Comparison of ENCODE assay signal across 8 mouse cellular contexts in genomic region chr5:14514631-14515523, GRCm38 (mm10). TPM values are rescaled to one million over a fixed set of nuclear protein-coding genes. Genes with fewer than 3 reads are reported as not detected.
A peak's percentile ranks its signal among the peaks of the same experiment; 100 is the strongest.
DNase-seq lines count a peak whose midpoint lies in the region; ATAC-seq and TF ChIP-seq lines count a peak whose summit lies in the region.

TSS of gene Pclo (plus strand) at chr5:14514918.

- H3K27me3 ChIP-seq in hindbrain, embryonic 16.5 days (replicated peaks; ENCODE audit: control insufficient read depth, insufficient read depth, low read length), result no peaks in the 10 kb centered on the region

- peak within 1 kb of the TSS; percentile 70 for H3K4me2 ChIP-seq in hindbrain, embryonic 16.5 days (ENCODE audit: low read length)

- WGBS in hindbrain, embryonic 16.5 days, result 0% methylated on average over 67 of the region's 89 CpGs

- peak; percentile 67 to 71 for DNase-seq in adrenal gland, adult 18-20 months (ENCODE audit: low spot score in 2 of 2)
- peak; percentile 79 to 94 for DNase-seq in cerebellum, postnatal 4 days (ENCODE audit: low spot score in 2 of 2)
- DNase-seq in gastrocnemius, adult 2 months, result peak; percentile 59
- DNase-seq in layer of hippocampus, postnatal 36 days, result peak; percentile 84 to 90
- peak; percentile 68 for DNase-seq in lung, postnatal 10 days
- DNase-seq in retina, postnatal 7 days (ENCODE audit: low read depth, low spot score), result peak; percentile 82
- peak; percentile 87 for DNase-seq in yolk sac, embryonic 10.5 days (ENCODE audit: low spot score)

- H3K4me3 ChIP-seq in gastrocnemius, adult 2 months, result peak within 1 kb of the TSS; percentile 73
- H3K4me3 ChIP-seq in hindbrain, embryonic 16.5 days (ENCODE audit: low read length), result peak within 1 kb of the TSS; percentile 98

- H3K27ac ChIP-seq in gastrocnemius, adult 2 months, result 0 out of 2 replicates have a peak within 1 kb of the TSS, but pooled peaks have one; percentile 35
- peak within 1 kb of the TSS; percentile 99 for H3K27ac ChIP-seq in hindbrain, embryonic 16.5 days (ENCODE audit: low read depth, low read length)

- no peaks in the 10 kb centered on the region for H3K36me3 ChIP-seq in hindbrain, embryonic 16.5 days (ENCODE audit: control insufficient read depth, insufficient read depth, low read length)

- H3K9me3 ChIP-seq in hindbrain, embryonic 16.5 days (ENCODE audit: control insufficient read depth, low read length), result no peaks in the 10 kb centered on the region

- peak within 1 kb of the TSS; percentile 98 for H3K9ac ChIP-seq in hindbrain, embryonic 16.5 days (ENCODE audit: low read depth, low read length)

- peaks cover 7% of the 10 kb centered on the region; the same call in 1 of the 2 replicates for H3K4me1 ChIP-seq in hindbrain, embryonic 16.5 days (ENCODE audit: control insufficient read depth, insufficient read depth, low read depth, low read length)

- peak; percentile 98 for ATAC-seq in hindbrain, embryonic 16.5 days

- TF ChIP-seq CTCF in gastrocnemius, adult 2 months (IDR thresholded peaks at IDR 0.05), result no peak

- intact Hi-C loops in gastrocnemius, adult 2 months (cut with DNase I), result no loop called here

RNA-seq across cellular contexts. Expression of gene Pclo, which starts in this region (rescaled TPM):
- total RNA-seq in adrenal gland, adult 18-20 months (2021), result 1 to 10 TPM; 6.4 to 6.6 TPM
- total RNA-seq in gastrocnemius, adult 2 months (2021), result under 1 TPM; 0.20 to 0.25 TPM
- 12.4 and 13.9 TPM in 2 replicates for polyA plus RNA-seq in hindbrain, embryonic 16.5 days (2015; fragmentation: Nextera tagmentation; extraction: Ambion mirVana)
- total RNA-seq in layer of hippocampus, postnatal 36 days (2021), result 100 to 1,000 TPM; 115 to 127 TPM

Comparison
In these comparisons a context has a peak if more than half of its experiments do, and no peak if none do; other contexts are left out.
1. Peak in every context shown above with its lines: DNase-seq, ATAC-seq, H3K4me3 ChIP-seq and H3K27ac ChIP-seq.
2. RNA of gene Pclo (total RNA-seq): 115 to 127 TPM in layer of hippocampus, postnatal 36 days; 6.4 to 6.6 TPM in adrenal gland, adult 18-20 months and 0.20 to 0.25 TPM in gastrocnemius, adult 2 months; every median in the first group is over 10 times any median in the second.
3. Peak in DNase-seq, H3K4me3 ChIP-seq and H3K27ac ChIP-seq in gastrocnemius, adult 2 months; RNA of the gene not detected or under 1 TPM.